8 mouse cellular contexts compared by ENCODE assay signal in the genomic region with DNA sequence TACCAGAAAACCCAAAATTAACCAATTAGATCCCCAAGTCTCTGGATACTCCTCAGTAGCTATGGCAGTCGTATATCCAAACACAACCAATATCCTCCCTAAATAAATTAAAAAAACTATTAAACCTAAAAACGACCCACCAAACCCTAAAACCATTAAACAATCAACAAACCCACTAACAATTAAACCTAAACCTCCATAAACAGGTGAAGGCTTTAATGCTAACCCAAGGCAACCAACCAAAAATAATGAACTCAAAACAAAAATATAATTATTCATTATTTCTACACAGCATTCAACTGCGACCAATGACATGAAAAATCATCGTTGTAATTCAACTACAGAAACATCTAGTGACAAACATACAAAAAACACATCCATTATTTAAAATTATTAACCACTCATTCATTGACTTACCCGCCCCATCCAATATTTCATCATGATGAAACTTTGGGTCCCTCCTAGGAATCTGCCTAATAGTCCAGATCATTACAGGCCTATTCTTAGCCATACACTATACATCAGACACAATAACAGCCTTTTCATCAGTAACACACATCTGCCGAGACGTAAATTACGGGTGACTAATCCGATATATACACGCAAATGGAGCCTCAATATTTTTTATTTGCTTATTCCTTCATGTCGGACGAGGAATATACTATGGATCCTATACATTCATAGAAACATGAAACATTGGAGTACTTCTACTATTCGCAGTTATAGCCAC.
DNase-seq lines count a peak whose midpoint lies in the region; ATAC-seq and TF ChIP-seq lines count a peak whose summit lies in the region.

No protein-coding gene starts in this region.

- H3K4me2 ChIP-seq in embryonic facial prominence, embryonic 11.5 days (ENCODE audit: low read depth, low read length): no peak overlapping the region
- no peak overlapping the region for H3K4me2 ChIP-seq in forebrain, embryonic 16.5 days (ENCODE audit: low read length)
- no peak overlapping the region for H3K4me2 ChIP-seq in liver, embryonic 14.5 days (ENCODE audit: low read depth)

- no peak for TF ChIP-seq EP300 in liver, embryonic 14.5 days (IDR thresholded peaks at IDR 0.05; ENCODE audit: low read depth)

- no peak overlapping the region for H3K27ac ChIP-seq in embryonic facial prominence, embryonic 11.5 days (replicated peaks; ENCODE audit: low read depth, low read length)
- H3K27ac ChIP-seq in embryonic facial prominence, embryonic 10.5 days (replicated peaks): no peak overlapping the region
- no peak overlapping the region for H3K27ac ChIP-seq in forebrain, embryonic 16.5 days (ENCODE audit: low read length)
- H3K27ac ChIP-seq in liver, embryonic 14.5 days: no peak overlapping the region

- TF ChIP-seq CTCF in liver, embryonic 14.5 days (IDR thresholded peaks at IDR 0.05; ENCODE audit: low read depth): no peak

- intact Hi-C loops in gastrocnemius, postnatal 36 days (cut with DNase I): no loop called here

- ATAC-seq in embryonic facial prominence, embryonic 11.5 days (replicated peaks; ENCODE audit: insufficient number of reproducible peaks, low FRiP score, low TSS enrichment, low read depth): peak; percentile 92
- peak; percentile 89 for ATAC-seq in forebrain, embryonic 16.5 days
- ATAC-seq in liver, embryonic 14.5 days (ENCODE audit: insufficient read depth): peak; percentile 75

- no peaks in the 10 kb centered on the region for H3K27me3 ChIP-seq in embryonic facial prominence, embryonic 11.5 days (ENCODE audit: control insufficient read depth, insufficient read depth, low read length)
- H3K27me3 ChIP-seq in embryonic facial prominence, embryonic 10.5 days (replicated peaks; ENCODE audit: low read depth, poor library complexity, severe bottlenecking): no peaks in the 10 kb centered on the region
- H3K27me3 ChIP-seq in forebrain, embryonic 16.5 days (replicated peaks; ENCODE audit: control insufficient read depth, insufficient read depth, low read length): no peaks in the 10 kb centered on the region
- H3K27me3 ChIP-seq in liver, embryonic 14.5 days (ENCODE audit: control insufficient read depth, insufficient read depth, low read length): no peaks in the 10 kb centered on the region

- no peaks in the 10 kb centered on the region for H3K36me3 ChIP-seq in embryonic facial prominence, embryonic 11.5 days (replicated peaks; ENCODE audit: control insufficient read depth, insufficient read depth, low read depth, low read length)
- H3K36me3 ChIP-seq in embryonic facial prominence, embryonic 10.5 days (replicated peaks): no peaks in the 10 kb centered on the region
- H3K36me3 ChIP-seq in forebrain, embryonic 16.5 days (ENCODE audit: control insufficient read depth, insufficient read depth): no peaks in the 10 kb centered on the region
- H3K36me3 ChIP-seq in liver, embryonic 14.5 days (replicated peaks; ENCODE audit: control insufficient read depth, insufficient read depth, low read depth): no peaks in the 10 kb centered on the region

- H3K9ac ChIP-seq in embryonic facial prominence, embryonic 11.5 days (replicated peaks; ENCODE audit: low read length): no peak overlapping the region
- no peak overlapping the region for H3K9ac ChIP-seq in forebrain, embryonic 16.5 days (replicated peaks; ENCODE audit: low read depth, low read length)
- H3K9ac ChIP-seq in liver, embryonic 14.5 days (replicated peaks): no peak overlapping the region

- no peak overlapping the region for H3K4me3 ChIP-seq in embryonic facial prominence, embryonic 11.5 days (ENCODE audit: low read depth, low read length)
- no peak overlapping the region for H3K4me3 ChIP-seq in embryonic facial prominence, embryonic 10.5 days
- H3K4me3 ChIP-seq in forebrain, embryonic 16.5 days (replicated peaks; ENCODE audit: low read length): no peak overlapping the region
- no peak overlapping the region for H3K4me3 ChIP-seq in liver, embryonic 14.5 days (ENCODE audit: insufficient read depth in 1 of 2, low read depth in 2 of 2, low read length in 2 of 2)

- DNase-seq in embryonic facial prominence, embryonic 11.5 days (ENCODE audit: low spot score): no peak
- no peak for DNase-seq in embryonic facial prominence, embryonic 10.5 days (ENCODE audit: low spot score)
- DNase-seq in 416B (ENCODE audit: low read depth): peak; percentile 54
- DNase-seq in liver, embryonic 14.5 days (ENCODE audit: low read depth in 3 of 3, low spot score in 3 of 3): no peak
- no peak for DNase-seq in gastrocnemius, postnatal 36 days
- DNase-seq in frontal cortex, postnatal 14 days (ENCODE audit: low spot score in 2 of 2): no peak
- no peak for DNase-seq in adrenal gland, adult (ENCODE audit: inconsistent age in 2 of 2, low spot score in 1 of 2)

- 87% methylated on average over 13 of the region's 13 CpGs for WGBS in embryonic facial prominence, embryonic 11.5 days
- 88% methylated on average over 13 of the region's 13 CpGs for WGBS in embryonic facial prominence, embryonic 10.5 days
- WGBS in forebrain, embryonic 16.5 days: 89% methylated on average over 13 of the region's 13 CpGs
- 68% methylated on average over 13 of the region's 13 CpGs for WGBS in liver, embryonic 14.5 days (ENCODE audit: insufficient replicate concordance)

- no peaks in the 10 kb centered on the region for H3K9me3 ChIP-seq in embryonic facial prominence, embryonic 11.5 days (replicated peaks; ENCODE audit: control insufficient read depth, low read length)
- no peaks in the 10 kb centered on the region for H3K9me3 ChIP-seq in embryonic facial prominence, embryonic 10.5 days
- no peaks in the 10 kb centered on the region for H3K9me3 ChIP-seq in forebrain, embryonic 16.5 days (ENCODE audit: control insufficient read depth, low read length)
- no peaks in the 10 kb centered on the region for H3K9me3 ChIP-seq in liver, embryonic 14.5 days (ENCODE audit: control insufficient read depth, low read length)

- H3K4me1 ChIP-seq in embryonic facial prominence, embryonic 11.5 days (ENCODE audit: control insufficient read depth, insufficient read depth, low read length): no peaks in the 10 kb centered on the region
- no peaks in the 10 kb centered on the region for H3K4me1 ChIP-seq in embryonic facial prominence, embryonic 10.5 days
- H3K4me1 ChIP-seq in forebrain, embryonic 16.5 days (replicated peaks; ENCODE audit: control insufficient read depth, insufficient read depth, low read length): no peaks in the 10 kb centered on the region
- H3K4me1 ChIP-seq in liver, embryonic 14.5 days (replicated peaks; ENCODE audit: control insufficient read depth in 2 of 2, insufficient read depth in 2 of 2, low read length in 1 of 2): no peaks in the 10 kb centered on the region
